Mouse (Mus musculus) layer of hippocampus, adult 8-10 months (tissue): ENCODE results near the gene Mpi. TPM values are rescaled to one million over a fixed set of nuclear protein-coding genes. Genes with fewer than 3 reads are reported as not detected.

Experiments used
- DNase-seq, 2 experiments: peaks; one replicate each; pipeline ENCODE4 v3.0.0; 2022; ENCODE audit warnings: low spot score in 2 of 2
- total RNA-seq, 4 experiments: library from RNA; stranded (reverse); gene quantifications; 2 replicates each; pipeline ENCODE4 v1.2.4; 2022

The Mpi gene
- total RNA-seq, 4 experiments from 2014 or later: 68.8 to 80.6 (median 77.5) TPM

- DNase-seq: no peak
These were observed 28.8 kb downstream of the Mpi start for GRCm38 (mm10) chr9:57523754-57524153.

- no peak for DNase-seq
These were observed 29.7 kb downstream of the Mpi start for GRCm38 (mm10) chr9:57522861-57523246.

- no peak for DNase-seq
These were observed 30.3 kb downstream of the Mpi start for GRCm38 (mm10) chr9:57522114-57522860.

GRCm38 (mm10) chr9:57521056-57521911, 31.3 kb downstream of the Mpi start, which contains the start of gene Cox5a:
Cox5a (plus strand) TSS chr9:57521274.
- peak; percentile 86 to 94 for DNase-seq

- no peak for DNase-seq
These were observed 32.0 kb downstream of the Mpi start for GRCm38 (mm10) chr9:57520375-57521055.

GRCm38 (mm10) chr9:57517113-57517512, 35.5 kb downstream of the Mpi start:
- DNase-seq: peak in 1 of 2 experiments; percentile 64

GRCm38 (mm10) chr9:57510577-57510976, 42.0 kb downstream of the Mpi start:
- DNase-seq: no peak

- peak in 1 of 2 experiments; percentile 33 for DNase-seq
These were observed 46.9 kb downstream of the Mpi start for GRCm38 (mm10) chr9:57505700-57506099.

GRCm38 (mm10) chr9:57504891-57505290, 47.7 kb downstream of the Mpi start:
- no peak for DNase-seq

GRCm38 (mm10) chr9:57504381-57504700, 48.2 kb downstream of the Mpi start:
- peak in 1 of 2 experiments; percentile 25 for DNase-seq

GRCm38 (mm10) chr9:57503622-57504380, 48.8 kb downstream of the Mpi start, which contains the start of gene Rpp25:
Rpp25 (plus strand) TSS chr9:57504026.
- peak in 1 of 2 experiments; percentile 22 for DNase-seq

- no peak for DNase-seq
These were observed 49.5 kb downstream of the Mpi start for GRCm38 (mm10) chr9:57502911-57503621.

- no peak for DNase-seq
These were observed 50.7 kb downstream of the Mpi start for GRCm38 (mm10) chr9:57501861-57502260.

GRCm38 (mm10) chr9:57501452-57501851, 51.1 kb downstream of the Mpi start:
- DNase-seq: no peak

GRCm38 (mm10) chr9:57498536-57498935, 54.0 kb downstream of the Mpi start:
- no peak for DNase-seq

- DNase-seq: no peak
These were observed 55.3 kb downstream of the Mpi start for GRCm38 (mm10) chr9:57497236-57497635.

- no peak for DNase-seq
These were observed 57.6 kb downstream of the Mpi start for GRCm38 (mm10) chr9:57494970-57495369.
